In genomic region chr10:93641821-93642746, GRCm38 (mm10) we compare ENCODE assay signal across 8 mouse cellular contexts. TPM values are rescaled to one million over a fixed set of nuclear protein-coding genes. Genes with fewer than 3 reads are reported as not detected.
DNase-seq lines count a peak whose midpoint lies in the region; ATAC-seq and TF ChIP-seq lines count a peak whose summit lies in the region.

No protein-coding gene starts in this region.

- H3K4me1 ChIP-seq in forebrain, embryonic 10.5 days = peaks cover 34% of the 10 kb centered on the region
- peaks cover 5% of the 10 kb centered on the region for H3K4me1 ChIP-seq in hindbrain, embryonic 14.5 days (replicated peaks; ENCODE audit: control insufficient read depth, insufficient read depth, low read length)
- H3K4me1 ChIP-seq in liver, embryonic 12.5 days = peaks cover 37% of the 10 kb centered on the region

- H3K4me2 ChIP-seq in hindbrain, embryonic 14.5 days (replicated peaks) = peak overlapping the region; percentile 99
- H3K4me2 ChIP-seq in liver, embryonic 12.5 days = peak overlapping the region; percentile 99

- H3K4me3 ChIP-seq in forebrain, embryonic 10.5 days = peak overlapping the region; percentile 86
- H3K4me3 ChIP-seq in hindbrain, embryonic 14.5 days (replicated peaks; ENCODE audit: low read length) = peak overlapping the region; percentile 89
- peak overlapping the region; percentile 69 for H3K4me3 ChIP-seq in liver, embryonic 12.5 days

- WGBS in forebrain, embryonic 10.5 days = 6% methylated on average over 32 of the region's 32 CpGs
- WGBS in hindbrain, embryonic 14.5 days = 4% methylated on average over 27 of the region's 32 CpGs
- WGBS in liver, embryonic 12.5 days (ENCODE audit: insufficient replicate concordance) = 9% methylated on average over 32 of the region's 32 CpGs

- peak overlapping the region; percentile 96 for H3K27ac ChIP-seq in forebrain, embryonic 10.5 days
- H3K27ac ChIP-seq in hindbrain, embryonic 14.5 days = peak overlapping the region; percentile 71
- no peak overlapping the region for H3K27ac ChIP-seq in liver, embryonic 12.5 days

- ATAC-seq in hindbrain, embryonic 14.5 days (ENCODE audit: low FRiP score) = peak; percentile 64
- ATAC-seq in liver, embryonic 12.5 days = peak; percentile 40; the same call in 1 of the 2 replicates
- ATAC-seq in activated CD4-positive, CD25-positive, alpha-beta regulatory T cell, adult 4 months = no peak

- H3K9ac ChIP-seq in hindbrain, embryonic 14.5 days = peak overlapping the region; percentile 81
- H3K9ac ChIP-seq in liver, embryonic 12.5 days = peak overlapping the region; percentile 73

- 0 out of 2 replicates have a peak, but pooled peaks have one; percentile 13 for TF ChIP-seq POLR2A in brain, embryonic 14.5 days (IDR thresholded peaks at IDR 0.05; ENCODE audit: borderline replicate concordance, extremely low read depth, insufficient read depth, insufficient read length, poor library complexity, severe bottlenecking)

- H3K36me3 ChIP-seq in forebrain, embryonic 10.5 days (replicated peaks) = peaks cover 27% of the 10 kb centered on the region
- H3K36me3 ChIP-seq in hindbrain, embryonic 14.5 days (replicated peaks; ENCODE audit: control insufficient read depth, insufficient read depth) = 0 out of 2 replicates have a peak, but pooled peaks cover 9% of the 10 kb centered on the region
- H3K36me3 ChIP-seq in liver, embryonic 12.5 days = no peaks in the 10 kb centered on the region

- peak; percentile 10 for DNase-seq in right cerebral cortex, adult 18-20 months
- no peak for DNase-seq in right cerebral cortex, postnatal 14 days
- DNase-seq in brain, embryonic 14.5 days (ENCODE audit: low read depth) = peak; percentile 64
- peak; percentile 66 for DNase-seq in forebrain, embryonic 10.5 days (ENCODE audit: extremely low spot score, low spot score)
- peak; percentile 33 for DNase-seq in hindbrain, embryonic 14.5 days (ENCODE audit: low spot score)
- DNase-seq in naive thymus-derived CD4-positive, alpha-beta T cell, adult 2 months (ENCODE audit: low read depth) = peak; percentile 24

- TF ChIP-seq CTCF in brain, embryonic 14.5 days (IDR thresholded peaks at IDR 0.05; ENCODE audit: borderline replicate concordance, extremely low read depth, insufficient read depth, insufficient read length) = no peak

- no peaks in the 10 kb centered on the region for H3K9me3 ChIP-seq in forebrain, embryonic 10.5 days
- no peaks in the 10 kb centered on the region for H3K9me3 ChIP-seq in hindbrain, embryonic 14.5 days (ENCODE audit: control insufficient read depth, low read length)
- no peaks in the 10 kb centered on the region for H3K9me3 ChIP-seq in liver, embryonic 12.5 days (replicated peaks)

- peaks cover 68% of the 10 kb centered on the region for H3K27me3 ChIP-seq in forebrain, embryonic 10.5 days (ENCODE audit: poor library complexity, severe bottlenecking)
- H3K27me3 ChIP-seq in hindbrain, embryonic 14.5 days (ENCODE audit: control insufficient read depth, insufficient read depth, low read length) = no peaks in the 10 kb centered on the region
- peaks cover 69% of the 10 kb centered on the region for H3K27me3 ChIP-seq in liver, embryonic 12.5 days (replicated peaks)

RNA-seq across cellular contexts. Expression of gene Ntn4, which starts 1.6 kb away (rescaled TPM):
- polyA plus RNA-seq in brain, embryonic 14.5 days (2012; rRNA removed) = 5.9 and 8.3 TPM in 2 replicates
- polyA plus RNA-seq in forebrain, embryonic 10.5 days (2016; fragmentation: Nextera tagmentation; extraction: Ambion mirVana) = 0.84 and 1.1 TPM in 2 replicates
- 0.70 and 0.76 TPM in 2 replicates for polyA plus RNA-seq in hindbrain, embryonic 14.5 days (2014; fragmentation: Nextera tagmentation; extraction: Ambion mirVana)
- 0.17 and 0.26 TPM in 2 replicates for polyA plus RNA-seq in liver, embryonic 12.5 days (2016; fragmentation: Nextera tagmentation; extraction: Ambion mirVana)
- polyA plus RNA-seq in activated CD4-positive, CD25-positive, alpha-beta regulatory T cell, adult 4 months (2017; shearing (Covaris generic)) = 1 to 10 TPM in 1 of 2 experiments, under 1 TPM in 1; 0.24 to 1.4 TPM

RNA-seq across cellular contexts. Expression of gene Snrpf, which starts 52.6 kb away (rescaled TPM):
- polyA plus RNA-seq in brain, embryonic 14.5 days (2012; rRNA removed) = 98.9 and 145 TPM in 2 replicates
- polyA plus RNA-seq in forebrain, embryonic 10.5 days (2016; fragmentation: Nextera tagmentation; extraction: Ambion mirVana) = 202 and 205 TPM in 2 replicates
- polyA plus RNA-seq in hindbrain, embryonic 14.5 days (2014; fragmentation: Nextera tagmentation; extraction: Ambion mirVana) = 63.5 and 72.6 TPM in 2 replicates
- 121 and 128 TPM in 2 replicates for polyA plus RNA-seq in liver, embryonic 12.5 days (2016; fragmentation: Nextera tagmentation; extraction: Ambion mirVana)
- polyA plus RNA-seq in activated CD4-positive, CD25-positive, alpha-beta regulatory T cell, adult 4 months (2017; shearing (Covaris generic)) = 10 to 100 TPM; 60.9 to 86.3 TPM
